Comparison of ENCODE assay signal across 8 mouse cellular contexts in genomic region chr11:51617693-51618092, GRCm38 (mm10). TPM values are rescaled to one million over a fixed set of nuclear protein-coding genes. Genes with fewer than 3 reads are reported as not detected.
A peak's percentile ranks its signal among the peaks of the same experiment; 100 is the strongest.
DNase-seq lines count a peak whose midpoint lies in the region; ATAC-seq lines count a peak whose summit lies in the region.

No protein-coding gene starts in this region.

- H3K27me3 ChIP-seq in midbrain, embryonic 11.5 days (ENCODE audit: control insufficient read depth, insufficient read depth, low read length) = no peaks in the 10 kb centered on the region
- H3K27me3 ChIP-seq in midbrain, embryonic 13.5 days = 0 out of 2 replicates have a peak, but pooled peaks cover 5% of the 10 kb centered on the region

- peak; percentile 92 for DNase-seq in midbrain, embryonic 11.5 days (ENCODE audit: low spot score, missing footprints)
- peak; percentile 74 for DNase-seq in T-cell, adult 2 months (ENCODE audit: low spot score)
- DNase-seq in heart, postnatal 14 days = peak; percentile 58 to 80
- peak; percentile 75 for DNase-seq in left cerebral cortex, postnatal 4 days
- DNase-seq in retina, postnatal 1 day = peak; percentile 83
- DNase-seq in yolk sac, embryonic 10.5 days (ENCODE audit: low spot score) = peak; percentile 68

- no peak overlapping the region for H3K4me3 ChIP-seq in midbrain, embryonic 11.5 days (ENCODE audit: low read depth, low read length)
- H3K4me3 ChIP-seq in midbrain, embryonic 13.5 days (replicated peaks) = no peak overlapping the region

- H3K36me3 ChIP-seq in midbrain, embryonic 11.5 days (ENCODE audit: control insufficient read depth, insufficient read depth, low read length) = peaks cover 7% of the 10 kb centered on the region
- peaks cover 13% of the 10 kb centered on the region for H3K36me3 ChIP-seq in midbrain, embryonic 13.5 days

- no peak overlapping the region for H3K27ac ChIP-seq in midbrain, embryonic 11.5 days (ENCODE audit: low read depth, low read length)
- H3K27ac ChIP-seq in midbrain, embryonic 13.5 days = no peak overlapping the region

- peaks cover 16% of the 10 kb centered on the region for H3K4me1 ChIP-seq in midbrain, embryonic 11.5 days (ENCODE audit: control insufficient read depth, insufficient read depth, low read length)
- H3K4me1 ChIP-seq in midbrain, embryonic 13.5 days (replicated peaks) = peaks cover 26% of the 10 kb centered on the region

- H3K4me2 ChIP-seq in midbrain, embryonic 11.5 days = no peak overlapping the region
- no peak overlapping the region for H3K4me2 ChIP-seq in midbrain, embryonic 13.5 days (replicated peaks)

- 7% methylated on average over 4 of the region's 4 CpGs for WGBS in midbrain, embryonic 11.5 days
- WGBS in midbrain, embryonic 13.5 days = 3% methylated on average over 4 of the region's 4 CpGs

- H3K9ac ChIP-seq in midbrain, embryonic 11.5 days (ENCODE audit: low read length) = no peak overlapping the region
- no peak overlapping the region for H3K9ac ChIP-seq in midbrain, embryonic 13.5 days (replicated peaks)

- intact Hi-C loops in heart, postnatal 14 days (cut with DNase I) = loop anchor here (1.0 to 10.0 kb wide), 3 partner anchors 35 to 387 kb away; partner anchors contain the start of genes Cdkl3, D930048N14Rik, N4bp3 and Ube2b
- intact Hi-C loops in left cerebral cortex, postnatal 4 days (cut with DNase I) = loop anchor here (5.0 kb wide), 1 partner anchor 65 kb away; no protein-coding TSS in a partner anchor

- no peaks in the 10 kb centered on the region for H3K9me3 ChIP-seq in midbrain, embryonic 11.5 days (ENCODE audit: control insufficient read depth, low read length)
- no peaks in the 10 kb centered on the region for H3K9me3 ChIP-seq in midbrain, embryonic 13.5 days

- ATAC-seq in midbrain, embryonic 11.5 days (ENCODE audit: low FRiP score) = no peak
- no peak for ATAC-seq in midbrain, embryonic 13.5 days
- peak; percentile 43 for ATAC-seq in common myeloid progenitor, adult 5-6 weeks (replicated peaks; ENCODE audit: low read depth, poor library complexity, severe bottlenecking)

RNA-seq across cellular contexts. Expression of gene Nhp2, which starts 1.8 kb away (rescaled TPM):
- polyA plus RNA-seq in midbrain, embryonic 11.5 days (2014; fragmentation: Nextera tagmentation; extraction: Ambion mirVana) = 152 and 167 TPM in 2 replicates
- 104 and 110 TPM in 2 replicates for polyA plus RNA-seq in midbrain, embryonic 13.5 days (2015; fragmentation: Nextera tagmentation; extraction: Ambion mirVana)
- total RNA-seq in common myeloid progenitor, adult 5-6 weeks (2017) = 115 and 170 TPM in 2 replicates
- 10 to 100 TPM; 19.5 to 21.3 TPM for total RNA-seq in heart, postnatal 14 days (2021)
- 10 to 100 TPM; 60.2 to 60.4 TPM for total RNA-seq in left cerebral cortex, postnatal 4 days (2021)

RNA-seq across cellular contexts. Expression of gene Hnrnpab, which starts 11.0 kb away (rescaled TPM):
- 802 and 844 TPM in 2 replicates for polyA plus RNA-seq in midbrain, embryonic 11.5 days (2014; fragmentation: Nextera tagmentation; extraction: Ambion mirVana)
- 465 and 547 TPM in 2 replicates for polyA plus RNA-seq in midbrain, embryonic 13.5 days (2015; fragmentation: Nextera tagmentation; extraction: Ambion mirVana)
- total RNA-seq in common myeloid progenitor, adult 5-6 weeks (2017) = 1,082 and 1,177 TPM in 2 replicates
- total RNA-seq in heart, postnatal 14 days (2021) = 100 to 1,000 TPM; 141 to 163 TPM
- total RNA-seq in left cerebral cortex, postnatal 4 days (2021) = 100 to 1,000 TPM; 339 to 358 TPM

RNA-seq across cellular contexts. Expression of gene Rmnd5b, which starts 18.0 kb away (rescaled TPM):
- 40.4 and 41.5 TPM in 2 replicates for polyA plus RNA-seq in midbrain, embryonic 11.5 days (2014; fragmentation: Nextera tagmentation; extraction: Ambion mirVana)
- polyA plus RNA-seq in midbrain, embryonic 13.5 days (2015; fragmentation: Nextera tagmentation; extraction: Ambion mirVana) = 66.2 and 71.8 TPM in 2 replicates
- total RNA-seq in common myeloid progenitor, adult 5-6 weeks (2017) = 15.5 and 15.8 TPM in 2 replicates
- total RNA-seq in heart, postnatal 14 days (2021) = 10 to 100 TPM; 16.0 to 16.3 TPM
- total RNA-seq in left cerebral cortex, postnatal 4 days (2021) = 10 to 100 TPM; 41.4 to 47.5 TPM

RNA-seq across cellular contexts. Expression of gene N4bp3, which starts 32.9 kb away (rescaled TPM):
- 6.3 and 9.2 TPM in 2 replicates for polyA plus RNA-seq in midbrain, embryonic 11.5 days (2014; fragmentation: Nextera tagmentation; extraction: Ambion mirVana)
- 8.0 and 8.3 TPM in 2 replicates for polyA plus RNA-seq in midbrain, embryonic 13.5 days (2015; fragmentation: Nextera tagmentation; extraction: Ambion mirVana)
- total RNA-seq in common myeloid progenitor, adult 5-6 weeks (2017) = 4.3 and 4.6 TPM in 2 replicates
- total RNA-seq in heart, postnatal 14 days (2021) = 10 to 100 TPM; 22.1 to 23.1 TPM
- total RNA-seq in left cerebral cortex, postnatal 4 days (2021) = 10 to 100 TPM; 15.1 to 16.0 TPM

RNA-seq across cellular contexts. Expression of gene D930048N14Rik, which starts 33.1 kb away (rescaled TPM):
- 0.18 and 0.52 TPM in 2 replicates for polyA plus RNA-seq in midbrain, embryonic 11.5 days (2014; fragmentation: Nextera tagmentation; extraction: Ambion mirVana)
- 0.22 and 0.26 TPM in 2 replicates for polyA plus RNA-seq in midbrain, embryonic 13.5 days (2015; fragmentation: Nextera tagmentation; extraction: Ambion mirVana)
- 0.05 TPM in 1 of 2 replicates, not detected in the other for total RNA-seq in common myeloid progenitor, adult 5-6 weeks (2017)
- 1 to 10 TPM; 1.3 to 1.4 TPM for total RNA-seq in heart, postnatal 14 days (2021)
- 1 to 10 TPM; 1.1 to 1.2 TPM for total RNA-seq in left cerebral cortex, postnatal 4 days (2021)
